Comparison of ENCODE assay signal across 7 mouse cellular contexts in the genomic region with DNA sequence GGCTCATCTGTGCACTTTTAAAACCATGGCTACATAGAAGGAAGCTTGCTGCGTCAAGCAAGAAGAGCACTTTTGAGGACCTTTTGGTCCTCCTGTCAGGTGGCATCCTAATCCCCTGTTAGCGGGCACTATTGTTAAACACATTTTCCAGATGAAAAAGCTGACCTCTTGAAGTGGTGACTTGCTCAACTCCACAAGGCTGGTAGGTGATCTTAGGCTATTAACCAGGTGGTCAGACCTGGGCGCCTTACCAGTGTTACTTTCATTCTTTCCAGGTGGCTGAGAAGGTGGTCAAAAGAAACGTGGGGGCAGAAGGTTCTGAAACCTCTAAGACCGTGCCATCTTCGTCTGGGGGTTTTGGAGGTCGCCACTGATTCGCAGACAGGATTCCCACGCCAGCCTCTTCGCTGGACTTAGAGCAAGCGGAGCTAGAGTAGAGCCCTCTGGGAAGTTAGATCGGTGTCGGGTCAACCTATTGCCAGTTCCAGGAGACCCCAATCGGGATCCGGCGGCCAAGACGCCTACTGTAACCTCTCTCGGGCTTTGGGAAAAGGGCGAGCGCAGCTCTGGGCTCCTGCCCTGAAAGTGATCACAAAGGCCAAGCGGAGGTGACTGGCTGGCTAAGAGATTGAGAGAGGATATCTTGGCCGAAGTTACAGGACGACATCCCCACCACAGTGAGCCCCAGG. TPM values are rescaled to one million over a fixed set of nuclear protein-coding genes. Genes with fewer than 3 reads are reported as not detected.
DNase-seq lines count a peak whose midpoint lies in the region; ATAC-seq lines count a peak whose summit lies in the region.

No protein-coding gene starts in this region.

- H3K36me3 ChIP-seq in lung, embryonic 15.5 days: peaks cover 18% of the 10 kb centered on the region
- peaks cover 22% of the 10 kb centered on the region for H3K36me3 ChIP-seq in embryonic facial prominence, embryonic 14.5 days (ENCODE audit: control insufficient read depth, insufficient read depth, low read length)
- H3K36me3 ChIP-seq in intestine, embryonic 15.5 days: peaks cover 9% of the 10 kb centered on the region
- H3K36me3 ChIP-seq in neural tube, embryonic 12.5 days: peaks cover 12% of the 10 kb centered on the region

- no peaks in the 10 kb centered on the region for H3K9me3 ChIP-seq in lung, embryonic 15.5 days
- H3K9me3 ChIP-seq in embryonic facial prominence, embryonic 14.5 days (ENCODE audit: control insufficient read depth, low read length): no peaks in the 10 kb centered on the region
- H3K9me3 ChIP-seq in intestine, embryonic 15.5 days: no peaks in the 10 kb centered on the region
- no peaks in the 10 kb centered on the region for H3K9me3 ChIP-seq in neural tube, embryonic 12.5 days

- peak overlapping the region; percentile 96 for H3K27ac ChIP-seq in lung, embryonic 15.5 days
- H3K27ac ChIP-seq in embryonic facial prominence, embryonic 14.5 days (replicated peaks; ENCODE audit: low read depth, low read length): peak overlapping the region; percentile 89
- peak overlapping the region; percentile 91 for H3K27ac ChIP-seq in intestine, embryonic 15.5 days
- H3K27ac ChIP-seq in neural tube, embryonic 12.5 days: no peak overlapping the region

- 4% methylated on average over 23 of the region's 23 CpGs for WGBS in lung, embryonic 15.5 days
- 5% methylated on average over 23 of the region's 23 CpGs for WGBS in embryonic facial prominence, embryonic 14.5 days
- WGBS in intestine, embryonic 15.5 days: 5% methylated on average over 23 of the region's 23 CpGs
- 5% methylated on average over 23 of the region's 23 CpGs for WGBS in neural tube, embryonic 12.5 days

- ATAC-seq in lung, embryonic 15.5 days (ENCODE audit: borderline replicate concordance, extremely low read depth, low FRiP score, low TSS enrichment): no peak
- ATAC-seq in embryonic facial prominence, embryonic 14.5 days (ENCODE audit: low read depth): peak; percentile 1; the same call in 1 of the 2 replicates
- ATAC-seq in intestine, embryonic 15.5 days: no peak
- ATAC-seq in neural tube, embryonic 12.5 days (ENCODE audit: low FRiP score, low read depth): 0 out of 2 replicates have a peak, but pooled peaks have one; percentile 1

- H3K4me2 ChIP-seq in lung, embryonic 15.5 days: peak overlapping the region; percentile 84
- H3K4me2 ChIP-seq in embryonic facial prominence, embryonic 14.5 days (ENCODE audit: low read depth, low read length): peak overlapping the region; percentile 75
- peak overlapping the region; percentile 88 for H3K4me2 ChIP-seq in intestine, embryonic 15.5 days (replicated peaks)
- peak overlapping the region; percentile 93 for H3K4me2 ChIP-seq in neural tube, embryonic 12.5 days (replicated peaks)

- no peak for DNase-seq in lung, postnatal 14 days
- no peak for DNase-seq in embryonic facial prominence, embryonic 14.5 days (ENCODE audit: low spot score)
- DNase-seq in left cerebral cortex, adult 8-10 months (ENCODE audit: low spot score in 2 of 2): no peak
- no peak for DNase-seq in adrenal gland, adult 18-20 months (ENCODE audit: low spot score in 2 of 2)

- H3K9ac ChIP-seq in lung, embryonic 15.5 days: peak overlapping the region; percentile 90
- H3K9ac ChIP-seq in embryonic facial prominence, embryonic 14.5 days (ENCODE audit: low read depth, low read length): peak overlapping the region; percentile 83
- H3K9ac ChIP-seq in intestine, embryonic 15.5 days: peak overlapping the region; percentile 74
- H3K9ac ChIP-seq in neural tube, embryonic 12.5 days: peak overlapping the region; percentile 52

- H3K4me1 ChIP-seq in lung, embryonic 15.5 days: peaks cover 49% of the 10 kb centered on the region
- peaks cover 23% of the 10 kb centered on the region for H3K4me1 ChIP-seq in embryonic facial prominence, embryonic 14.5 days (ENCODE audit: control insufficient read depth, insufficient read depth, low read length)
- peaks cover 23% of the 10 kb centered on the region; the same call in 1 of the 2 replicates for H3K4me1 ChIP-seq in intestine, embryonic 15.5 days (replicated peaks)
- peaks cover 21% of the 10 kb centered on the region for H3K4me1 ChIP-seq in neural tube, embryonic 12.5 days

- peak overlapping the region; percentile 67 for H3K4me3 ChIP-seq in lung, embryonic 15.5 days
- peak overlapping the region; percentile 68 for H3K4me3 ChIP-seq in embryonic facial prominence, embryonic 14.5 days (ENCODE audit: low read depth, low read length)
- peak overlapping the region; percentile 62 for H3K4me3 ChIP-seq in intestine, embryonic 15.5 days (replicated peaks)
- peak overlapping the region; percentile 49 for H3K4me3 ChIP-seq in neural tube, embryonic 12.5 days

- H3K27me3 ChIP-seq in lung, embryonic 15.5 days: no peaks in the 10 kb centered on the region
- no peaks in the 10 kb centered on the region for H3K27me3 ChIP-seq in embryonic facial prominence, embryonic 14.5 days (replicated peaks; ENCODE audit: control insufficient read depth, insufficient read depth, low read length)
- no peaks in the 10 kb centered on the region for H3K27me3 ChIP-seq in intestine, embryonic 15.5 days (replicated peaks)
- H3K27me3 ChIP-seq in neural tube, embryonic 12.5 days (replicated peaks): 0 out of 2 replicates have a peak, but pooled peaks cover 4% of the 10 kb centered on the region

RNA-seq across cellular contexts. Expression of gene Avpi1, which starts 0.7 kb away (rescaled TPM):
- polyA plus RNA-seq in lung, embryonic 15.5 days (2015; fragmentation: Nextera tagmentation; extraction: Ambion mirVana): 64.3 and 64.4 TPM in 2 replicates
- polyA plus RNA-seq in embryonic facial prominence, embryonic 14.5 days (2014; fragmentation: Nextera tagmentation; extraction: Ambion mirVana): 36.9 and 37.3 TPM in 2 replicates
- polyA plus RNA-seq in intestine, embryonic 15.5 days (2015; fragmentation: Nextera tagmentation; extraction: Ambion mirVana): 36.4 and 40.7 TPM in 2 replicates
- polyA plus RNA-seq in neural tube, embryonic 12.5 days (2016; fragmentation: Nextera tagmentation; extraction: Ambion mirVana): 9.0 and 9.3 TPM in 2 replicates
- 10 to 100 TPM; 28.3 to 30.5 (median 29.8) TPM for total RNA-seq in left cerebral cortex, adult 8-10 months (2022)
- 100 to 1,000 TPM in 1 of 2 experiments, 10 to 100 TPM in 1; 81.8 to 108 TPM for total RNA-seq in adrenal gland, adult 18-20 months (2021)

RNA-seq across cellular contexts. Expression of gene Marveld1, which starts 19.0 kb away (rescaled TPM):
- polyA plus RNA-seq in lung, embryonic 15.5 days (2015; fragmentation: Nextera tagmentation; extraction: Ambion mirVana): 17.1 and 21.0 TPM in 2 replicates
- 19.4 and 21.0 TPM in 2 replicates for polyA plus RNA-seq in embryonic facial prominence, embryonic 14.5 days (2014; fragmentation: Nextera tagmentation; extraction: Ambion mirVana)
- 9.4 and 12.3 TPM in 2 replicates for polyA plus RNA-seq in intestine, embryonic 15.5 days (2015; fragmentation: Nextera tagmentation; extraction: Ambion mirVana)
- polyA plus RNA-seq in neural tube, embryonic 12.5 days (2016; fragmentation: Nextera tagmentation; extraction: Ambion mirVana): 8.9 and 12.1 TPM in 2 replicates
- total RNA-seq in left cerebral cortex, adult 8-10 months (2022): 10 to 100 TPM in 1 of 4 experiments, 1 to 10 TPM in 3; 8.7 to 10.2 (median 9.0) TPM
- 10 to 100 TPM; 33.9 to 41.1 TPM for total RNA-seq in adrenal gland, adult 18-20 months (2021)

RNA-seq across cellular contexts. Expression of gene Zfyve27, which starts 35.6 kb away (rescaled TPM):
- polyA plus RNA-seq in lung, embryonic 15.5 days (2015; fragmentation: Nextera tagmentation; extraction: Ambion mirVana): 23.3 and 28.2 TPM in 2 replicates
- 12.2 and 15.2 TPM in 2 replicates for polyA plus RNA-seq in embryonic facial prominence, embryonic 14.5 days (2014; fragmentation: Nextera tagmentation; extraction: Ambion mirVana)
- polyA plus RNA-seq in intestine, embryonic 15.5 days (2015; fragmentation: Nextera tagmentation; extraction: Ambion mirVana): 20.6 and 21.5 TPM in 2 replicates
- 55.2 and 59.1 TPM in 2 replicates for polyA plus RNA-seq in neural tube, embryonic 12.5 days (2016; fragmentation: Nextera tagmentation; extraction: Ambion mirVana)
- total RNA-seq in left cerebral cortex, adult 8-10 months (2022): 100 to 1,000 TPM in 1 of 4 experiments, 10 to 100 TPM in 3; 78.2 to 101 (median 83.5) TPM
- 10 to 100 TPM; 44.6 to 55.1 TPM for total RNA-seq in adrenal gland, adult 18-20 months (2021)

RNA-seq across cellular contexts. Expression of gene Pi4k2a, which starts 37.9 kb away (rescaled TPM):
- polyA plus RNA-seq in lung, embryonic 15.5 days (2015; fragmentation: Nextera tagmentation; extraction: Ambion mirVana): 21.7 and 26.1 TPM in 2 replicates
- polyA plus RNA-seq in embryonic facial prominence, embryonic 14.5 days (2014; fragmentation: Nextera tagmentation; extraction: Ambion mirVana): 28.2 and 29.9 TPM in 2 replicates
- polyA plus RNA-seq in intestine, embryonic 15.5 days (2015; fragmentation: Nextera tagmentation; extraction: Ambion mirVana): 23.4 and 23.6 TPM in 2 replicates
- polyA plus RNA-seq in neural tube, embryonic 12.5 days (2016; fragmentation: Nextera tagmentation; extraction: Ambion mirVana): 38.3 and 40.1 TPM in 2 replicates
- total RNA-seq in left cerebral cortex, adult 8-10 months (2022): 10 to 100 TPM; 64.0 to 69.1 (median 66.9) TPM
- total RNA-seq in adrenal gland, adult 18-20 months (2021): 10 to 100 TPM; 70.0 to 95.0 TPM

RNA-seq across cellular contexts. Expression of gene Morn4, which starts 42.0 kb away (rescaled TPM):
- polyA plus RNA-seq in lung, embryonic 15.5 days (2015; fragmentation: Nextera tagmentation; extraction: Ambion mirVana): 21.1 and 22.9 TPM in 2 replicates
- 20.1 and 21.5 TPM in 2 replicates for polyA plus RNA-seq in embryonic facial prominence, embryonic 14.5 days (2014; fragmentation: Nextera tagmentation; extraction: Ambion mirVana)
- polyA plus RNA-seq in intestine, embryonic 15.5 days (2015; fragmentation: Nextera tagmentation; extraction: Ambion mirVana): 15.4 and 16.5 TPM in 2 replicates
- polyA plus RNA-seq in neural tube, embryonic 12.5 days (2016; fragmentation: Nextera tagmentation; extraction: Ambion mirVana): 93.6 and 98.9 TPM in 2 replicates
- 10 to 100 TPM; 64.8 to 72.4 (median 68.3) TPM for total RNA-seq in left cerebral cortex, adult 8-10 months (2022)
- 1 to 10 TPM; 8.9 to 9.5 TPM for total RNA-seq in adrenal gland, adult 18-20 months (2021)

Comparison
In these comparisons a context has a peak if more than half of its experiments do, and no peak if none do; other contexts are left out.
1. ATAC-seq: peak in embryonic facial prominence, embryonic 14.5 days (single experiment) and neural tube, embryonic 12.5 days (single experiment); none in lung, embryonic 15.5 days (single experiment) and intestine, embryonic 15.5 days (single experiment).
2. Peak in every context shown above with its lines, with median percentiles within 50 percentile points of each other: H3K4me2 ChIP-seq, H3K4me3 ChIP-seq and H3K9ac ChIP-seq.